Mouse (Mus musculus) hindbrain, embryonic 14.5 days (tissue): ENCODE measurements around the gene Plekha8. TPM values are rescaled to one million over a fixed set of nuclear protein-coding genes. Genes with fewer than 3 reads are reported as not detected.
A peak's percentile ranks its signal among the peaks of the same experiment; 100 is the strongest.

Experiments
- ATAC-seq: fragments of 200-750 bp; cut with Nextera tagmentation; 2 replicates; pipeline ENCODE4 v1.8.0; 2017; ENCODE audit warnings: moderate number of reproducible peaks, mild to moderate bottlenecking, moderate TSS enrichment, moderate library complexity; ENCODE audit not compliant: low FRiP score
- DNase-seq: peaks from one replicate; pipeline ENCODE4 v3.0.0-alpha.2; 2015; ENCODE audit warnings: low spot score
- H3K27ac ChIP-seq: fragments of 300-500 bp; sonication (generic); 2 replicates; pipeline ENCODE4 v1.5.1; 2014; ENCODE audit warnings: mild to moderate bottlenecking, moderate library complexity
- H3K27me3 ChIP-seq: fragments of 300-500 bp; sonication (generic); 2 replicates; pipeline ENCODE4 v1.6.1; 2014; ENCODE audit warnings: mild to moderate bottlenecking, low read length, mixed read lengths; ENCODE audit not compliant: control insufficient read depth, insufficient read depth
- H3K36me3 ChIP-seq: fragments of 300-500 bp; sonication (generic); replicated peaks from 2 replicates; pipeline ENCODE4 v1.6.1; 2014; ENCODE audit not compliant: control insufficient read depth, insufficient read depth
- H3K4me1 ChIP-seq: fragments of 300-500 bp; sonication (generic); replicated peaks from 2 replicates; pipeline ENCODE4 v1.6.1; 2014; ENCODE audit warnings: antibody characterized with exemption, low read length, mixed read lengths; ENCODE audit not compliant: control insufficient read depth, insufficient read depth
- H3K4me2 ChIP-seq: fragments of 300-500 bp; sonication (generic); replicated peaks from 2 replicates; pipeline ENCODE4 v1.6.1; 2014; ENCODE audit warnings: mild to moderate bottlenecking, moderate library complexity
- H3K4me3 ChIP-seq: fragments of 300-500 bp; sonication (generic); replicated peaks from 2 replicates; pipeline ENCODE4 v1.5.1; 2014; ENCODE audit warnings: mild to moderate bottlenecking, low read length
- H3K9ac ChIP-seq: fragments of 300-500 bp; sonication (generic); 2 replicates; pipeline ENCODE4 v1.6.1; 2014
- H3K9me3 ChIP-seq: fragments of 300-500 bp; sonication (generic); 2 replicates; pipeline ENCODE4 v1.6.1; 2016; ENCODE audit warnings: low read length; ENCODE audit not compliant: control insufficient read depth
- WGBS: fragments of 180-500 bp; shearing (Covaris S2); extraction: QIAGEN DNeasy Blood & Tissue Kit; methylation state at CpG from one replicate; pipeline ENCODE4 v1.1.7; 2014; 5-methylcytosine and 5-hydroxymethylcytosine counted together
- polyA plus RNA-seq: library from polyadenylated mRNA; unstranded; fragments of >200 nt; fragmentation: Nextera tagmentation; extraction: Ambion mirVana; gene quantifications from 2 replicates; pipeline ENCODE4 v1.2.1, GENCODE M21; 2014

The Plekha8 gene
- polyA plus RNA-seq, 1 experiment from 2014 or later = 13.0 TPM

DNA sequence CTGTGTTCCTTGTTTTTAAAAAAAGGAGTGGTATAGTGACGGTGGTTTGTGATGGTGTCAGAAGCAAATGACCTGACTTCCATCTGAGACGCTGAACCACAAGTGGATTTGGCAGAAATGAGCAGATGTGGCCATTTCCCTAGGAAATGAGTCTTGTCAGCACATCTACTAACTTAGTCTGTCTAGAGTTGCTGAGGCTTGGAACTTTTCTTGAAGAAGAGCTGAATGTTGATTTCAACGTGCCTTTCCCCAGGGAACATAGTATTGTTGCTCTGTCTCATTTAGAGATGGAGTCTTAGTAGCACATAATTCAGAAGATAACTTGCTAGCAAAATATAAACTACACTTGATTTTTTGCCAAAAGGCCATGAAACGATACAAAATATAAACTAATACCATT lies 25.4 kb downstream of the Plekha8 start:
- Histone ChIP-seq H3K9ac (no peak overlapping the region), H3K27me3 (no peaks in the 10 kb centered on the region), H3K9me3 (no peaks in the 10 kb centered on the region), H3K4me3 (no peak overlapping the region), H3K4me2 (no peak overlapping the region), H3K27ac (no peak overlapping the region), H3K36me3 (peaks cover 68% of the 10 kb centered on the region), H3K4me1 (no peaks in the 10 kb centered on the region)
- ATAC-seq (no peak), DNase-seq (no peak)
- whole genome bisulfite sequencing = 91% methylated on average over 4 of the region's 4 CpGs

DNA sequence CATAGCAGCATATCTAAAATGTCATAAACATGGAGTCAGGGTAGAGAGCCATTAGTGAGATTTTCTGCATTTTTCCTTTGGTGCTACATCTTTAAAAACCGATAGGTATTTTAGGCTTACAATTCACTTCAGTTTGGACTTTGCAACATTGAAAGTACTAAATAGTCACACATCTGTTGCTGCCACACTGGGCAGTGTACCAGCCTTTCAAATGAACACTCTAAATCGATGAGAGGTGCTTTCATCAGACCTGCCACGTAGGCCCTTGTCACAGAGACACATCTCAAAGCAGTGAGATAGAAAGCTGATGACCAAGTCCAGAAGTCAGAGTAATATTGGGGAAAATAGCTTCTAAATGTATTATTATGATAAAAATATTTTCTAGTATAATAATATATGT lies 33.5 kb downstream of the Plekha8 start:
- Histone ChIP-seq H3K4me3 (no peak overlapping the region), H3K27ac (no peak overlapping the region), H3K4me1 (no peaks in the 10 kb centered on the region), H3K27me3 (no peaks in the 10 kb centered on the region), H3K9me3 (no peaks in the 10 kb centered on the region), H3K36me3 (peaks cover 70% of the 10 kb centered on the region), H3K4me2 (no peak overlapping the region), H3K9ac (no peak overlapping the region)
- 95% methylated on average over 3 of the region's 3 CpGs for WGBS
- DNase-seq (no peak), ATAC-seq (no peak)

DNA sequence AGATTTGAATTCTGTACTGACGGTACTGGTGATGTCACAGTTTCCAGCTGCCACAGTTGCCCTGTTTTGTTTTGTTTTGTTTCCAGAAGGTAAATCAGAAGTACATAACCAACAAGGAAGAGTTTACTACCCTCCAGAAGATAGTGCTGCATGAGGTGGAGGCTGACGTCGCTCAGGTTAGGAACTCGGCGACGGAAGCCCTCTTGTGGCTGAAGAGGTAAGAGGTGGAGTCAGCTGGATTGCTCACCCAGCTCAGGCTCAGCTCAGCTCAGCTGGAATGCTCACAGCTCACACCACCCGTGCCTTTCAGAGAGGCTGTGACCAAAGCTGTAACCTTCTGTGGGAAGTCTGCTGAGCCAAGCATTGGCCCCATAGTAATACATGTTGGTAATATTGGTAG lies 34.8 kb downstream of the Plekha8 start:
- H3K4me1 ChIP-seq = no peaks in the 10 kb centered on the region
- ATAC-seq (no peak), DNase-seq (peak; percentile 37)
- H3K36me3 ChIP-seq = peaks cover 69% of the 10 kb centered on the region
- no peak overlapping the region for H3K9ac ChIP-seq
- no peak overlapping the region for H3K4me2 ChIP-seq
- H3K9me3 ChIP-seq = no peaks in the 10 kb centered on the region
- no peak overlapping the region for H3K4me3 ChIP-seq
- H3K27ac ChIP-seq = no peak overlapping the region
- no peaks in the 10 kb centered on the region for H3K27me3 ChIP-seq
- 43% methylated on average over 7 of the region's 7 CpGs for WGBS

DNA sequence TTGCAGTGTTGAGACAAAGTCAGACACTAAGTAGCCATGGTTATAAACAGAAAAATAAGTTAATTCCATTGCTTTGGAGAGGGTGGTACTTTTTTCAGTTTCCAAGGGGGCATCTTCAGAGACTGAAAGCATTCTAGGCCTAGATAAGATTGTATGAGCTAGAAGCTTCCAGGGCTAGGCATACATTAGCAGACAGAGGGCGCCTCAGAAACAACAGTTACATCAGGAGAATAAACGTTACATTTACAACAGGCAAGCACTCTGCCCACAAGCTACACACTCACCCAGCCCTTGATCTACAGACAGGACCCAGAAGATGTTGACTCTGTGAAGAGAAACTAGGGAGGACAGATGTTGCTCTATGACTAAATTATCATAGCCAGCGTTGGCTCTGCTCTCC lies 36.6 kb downstream of the Plekha8 start:
- peak; percentile 58 for DNase-seq
- H3K27me3 ChIP-seq = no peaks in the 10 kb centered on the region
- no peaks in the 10 kb centered on the region for H3K4me1 ChIP-seq
- H3K4me3 ChIP-seq = no peak overlapping the region
- H3K36me3 ChIP-seq = peaks cover 55% of the 10 kb centered on the region
- no peak overlapping the region for H3K27ac ChIP-seq
- H3K4me2 ChIP-seq = no peak overlapping the region
- H3K9ac ChIP-seq = no peak overlapping the region
- 46% methylated on average over 3 of the region's 3 CpGs for WGBS
- H3K9me3 ChIP-seq = no peaks in the 10 kb centered on the region
- ATAC-seq = no peak

DNA sequence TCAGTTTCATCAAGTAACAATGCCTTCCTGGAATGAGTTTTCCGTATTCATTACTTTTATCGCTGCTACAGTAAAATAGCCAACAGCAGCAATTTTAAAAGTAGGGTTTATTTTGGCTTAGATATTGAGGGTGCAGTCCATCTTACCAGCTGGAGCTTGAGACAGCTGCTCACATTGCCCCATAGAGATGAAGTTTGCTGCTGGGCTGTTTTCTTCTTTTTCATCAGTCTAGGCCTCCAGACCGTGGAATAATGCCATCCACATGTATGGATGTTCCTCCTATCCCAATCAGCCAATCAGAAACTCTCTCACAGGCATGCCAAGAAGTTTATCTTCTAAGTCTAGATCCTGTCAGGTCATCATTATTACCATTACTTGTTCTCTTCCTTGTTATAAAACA lies 45.0 kb downstream of the Plekha8 start:
- Histone ChIP-seq H3K36me3 (peaks cover 29% of the 10 kb centered on the region), H3K9ac (no peak overlapping the region), H3K4me2 (no peak overlapping the region), H3K4me1 (no peaks in the 10 kb centered on the region), H3K27ac (no peak overlapping the region), H3K9me3 (no peaks in the 10 kb centered on the region), H3K4me3 (no peak overlapping the region), H3K27me3 (no peaks in the 10 kb centered on the region)
- WGBS = 95% methylated on average over 3 of the region's 3 CpGs
- DNase-seq = no peak
- ATAC-seq = no peak

DNA sequence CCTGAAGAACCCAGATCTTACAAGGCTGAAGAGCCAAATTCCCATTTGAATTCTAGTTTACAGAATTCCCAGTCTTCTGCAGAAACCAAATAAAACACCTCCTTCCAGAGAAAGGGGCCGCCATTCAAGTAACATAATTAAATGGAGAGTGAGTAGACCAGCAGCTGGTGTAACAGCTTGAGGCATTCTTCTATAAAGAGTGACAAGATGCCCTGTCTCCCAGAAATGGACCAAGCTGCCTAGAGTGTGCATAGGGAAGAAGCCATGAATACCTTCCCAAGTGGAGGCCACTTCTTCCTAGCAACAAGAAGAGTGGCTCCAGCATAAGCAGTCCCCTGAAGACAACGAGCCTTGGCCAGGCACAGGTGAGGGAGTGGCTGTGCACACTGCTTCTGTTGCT lies 47.0 kb downstream of the Plekha8 start:
- Histone ChIP-seq H3K27ac (no peak overlapping the region), H3K4me2 (no peak overlapping the region), H3K4me1 (no peaks in the 10 kb centered on the region), H3K9me3 (no peaks in the 10 kb centered on the region), H3K36me3 (peaks cover 29% of the 10 kb centered on the region), H3K27me3 (no peaks in the 10 kb centered on the region), H3K9ac (no peak overlapping the region), H3K4me3 (no peak overlapping the region)
- DNase-seq (no peak), ATAC-seq (no peak)
- WGBS = 85% methylated on average over 2 of the region's 2 CpGs

DNA sequence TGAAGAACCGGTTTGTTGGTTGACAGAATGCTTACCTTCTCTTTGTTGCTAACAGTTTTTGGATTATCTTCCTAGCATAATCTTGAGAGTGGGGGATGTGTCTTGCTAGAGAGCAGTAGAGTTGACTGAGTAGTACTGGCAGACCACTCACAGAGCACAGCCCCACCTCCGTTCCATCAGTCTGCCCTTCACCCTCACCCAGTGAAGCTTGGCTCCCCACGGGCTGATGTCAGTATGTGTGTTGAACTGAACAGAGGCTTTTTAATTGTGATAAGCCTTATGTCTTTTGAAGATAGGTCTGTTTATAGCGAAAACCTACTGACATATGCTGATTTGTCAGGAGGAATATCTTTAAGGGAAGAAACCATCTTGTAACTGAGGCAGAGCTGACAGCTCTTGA lies 48.3 kb downstream of the Plekha8 start:
- no peaks in the 10 kb centered on the region for H3K9me3 ChIP-seq
- no peak overlapping the region for H3K4me2 ChIP-seq
- H3K4me1 ChIP-seq = no peaks in the 10 kb centered on the region
- no peak overlapping the region for H3K9ac ChIP-seq
- H3K27me3 ChIP-seq = no peaks in the 10 kb centered on the region
- WGBS = 86% methylated on average over 4 of the region's 4 CpGs
- peaks cover 29% of the 10 kb centered on the region for H3K36me3 ChIP-seq
- no peak overlapping the region for H3K27ac ChIP-seq
- ATAC-seq (no peak), DNase-seq (no peak)
- no peak overlapping the region for H3K4me3 ChIP-seq

DNA sequence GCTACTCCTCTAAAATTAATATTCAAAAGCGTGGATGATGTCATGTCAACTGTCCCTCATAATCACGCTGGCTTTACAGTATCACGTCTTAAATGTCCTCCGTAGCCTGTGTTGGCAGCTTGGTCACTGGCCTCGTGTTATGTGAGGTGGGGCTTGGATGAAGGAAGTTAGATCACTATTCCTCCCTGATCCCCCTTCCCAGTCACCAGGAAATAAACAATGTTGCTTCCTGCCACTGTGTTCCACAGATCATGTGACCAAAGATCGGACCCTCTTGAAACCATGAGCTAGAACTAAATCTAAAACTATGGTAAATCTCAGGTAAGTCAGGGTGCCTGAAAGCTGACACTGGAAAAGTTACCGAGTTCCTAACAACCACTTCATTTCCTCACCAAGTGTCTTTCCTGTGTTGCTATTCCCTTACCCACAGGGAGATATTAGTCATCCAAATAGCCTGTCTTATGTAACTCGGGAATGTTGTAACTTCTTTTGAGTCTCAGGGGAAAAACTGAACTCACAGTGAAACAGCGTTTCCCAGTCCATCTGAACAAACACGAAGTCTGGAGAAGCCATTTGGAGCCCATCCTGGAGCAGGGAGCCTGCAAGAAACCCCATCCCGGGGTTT lies 60.7 kb downstream of the Plekha8 start:
- H3K9ac ChIP-seq = no peak overlapping the region
- WGBS = 84% methylated on average over 11 of the region's 11 CpGs
- H3K27ac ChIP-seq = no peak overlapping the region
- no peak overlapping the region for H3K4me3 ChIP-seq
- no peaks in the 10 kb centered on the region for H3K27me3 ChIP-seq
- no peak for DNase-seq
- no peak overlapping the region for H3K4me2 ChIP-seq
- no peaks in the 10 kb centered on the region for H3K9me3 ChIP-seq
- H3K36me3 ChIP-seq = no peaks in the 10 kb centered on the region
- no peak for ATAC-seq
- H3K4me1 ChIP-seq = no peaks in the 10 kb centered on the region

DNA sequence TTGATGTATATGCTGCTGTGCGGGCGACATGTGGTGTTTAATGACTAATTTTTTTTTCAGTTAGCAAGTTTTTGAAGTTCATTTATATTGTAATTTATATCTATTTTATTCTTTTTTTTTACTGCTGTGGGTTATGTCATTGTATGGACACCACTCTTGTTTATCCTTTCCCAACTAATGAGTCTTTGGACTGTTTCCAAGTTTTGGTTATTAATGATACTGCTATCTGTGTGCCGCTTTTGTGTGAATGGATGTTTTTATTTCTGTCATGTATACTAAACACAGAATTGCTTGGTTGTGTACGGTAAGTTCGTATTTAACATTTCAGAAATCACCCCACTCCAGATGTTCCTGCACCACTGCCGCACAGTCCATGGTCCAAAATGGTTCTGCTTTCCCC lies 63.0 kb downstream of the Plekha8 start:
- H3K4me1 ChIP-seq = no peaks in the 10 kb centered on the region
- no peak overlapping the region for H3K9ac ChIP-seq
- 85% methylated on average over 6 of the region's 6 CpGs for WGBS
- no peaks in the 10 kb centered on the region for H3K36me3 ChIP-seq
- ATAC-seq (no peak), DNase-seq (no peak)
- no peaks in the 10 kb centered on the region for H3K9me3 ChIP-seq
- no peak overlapping the region for H3K4me2 ChIP-seq
- no peak overlapping the region for H3K27ac ChIP-seq
- H3K27me3 ChIP-seq = no peaks in the 10 kb centered on the region
- H3K4me3 ChIP-seq = no peak overlapping the region

DNA sequence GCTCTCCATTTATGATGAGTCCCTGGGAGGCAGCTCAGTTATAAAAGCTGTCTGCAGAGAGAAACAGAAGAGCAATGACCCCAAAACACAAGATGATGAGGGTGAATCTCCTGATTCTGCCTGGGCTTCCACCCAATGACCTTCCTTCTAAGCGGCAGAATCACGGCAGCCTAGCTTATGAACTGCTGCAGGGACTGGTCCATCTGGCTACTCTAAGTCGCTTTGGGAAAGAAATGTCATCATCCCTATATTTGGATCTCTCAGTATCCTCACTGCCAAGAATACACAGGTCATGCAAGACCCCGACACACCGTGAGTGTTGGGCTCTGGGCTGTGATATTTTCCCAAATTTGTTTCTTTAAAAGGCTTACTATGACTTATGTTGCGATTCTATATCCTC lies 75.0 kb downstream of the Plekha8 start:
- 93% methylated on average over 6 of the region's 6 CpGs for WGBS
- ATAC-seq = no peak
- Histone ChIP-seq H3K4me3 (no peak overlapping the region), H3K27me3 (no peaks in the 10 kb centered on the region), H3K9ac (no peak overlapping the region), H3K9me3 (0 out of 2 replicates have a peak, but pooled peaks cover 4% of the 10 kb centered on the region), H3K4me1 (no peaks in the 10 kb centered on the region), H3K36me3 (no peaks in the 10 kb centered on the region), H3K27ac (no peak overlapping the region), H3K4me2 (no peak overlapping the region)
- no peak for DNase-seq
